Mouse (Mus musculus) neural tube, embryonic 11.5 days (tissue): ENCODE data around the gene Dhx30. TPM values are rescaled to one million over a fixed set of nuclear protein-coding genes. Genes with fewer than 3 reads are reported as not detected.

ENCODE experiments used
- ATAC-seq: fragments of 200-750 bp; cut with Nextera tagmentation; 2 replicates; pipeline ENCODE4 v1.8.0; 2017; ENCODE audit warnings: moderate number of reproducible peaks, mild to moderate bottlenecking, moderate TSS enrichment, moderate library complexity; ENCODE audit not compliant: insufficient read depth, low FRiP score, low TSS enrichment
- DNase-seq: peaks from one replicate; pipeline ENCODE4 v3.0.0-alpha.2; 2015; ENCODE audit warnings: low spot score
- H3K27ac ChIP-seq: fragments of 300-500 bp; sonication (generic); 2 replicates; pipeline ENCODE4 v1.5.1; 2014; ENCODE audit warnings: low read depth, mild to moderate bottlenecking, low read length
- H3K27me3 ChIP-seq: fragments of 300-500 bp; sonication (generic); 2 replicates; pipeline ENCODE4 v1.6.1; 2014; ENCODE audit warnings: mild to moderate bottlenecking, low read length, mixed read lengths; ENCODE audit not compliant: control insufficient read depth, insufficient read depth
- H3K36me3 ChIP-seq: fragments of 300-500 bp; sonication (generic); 2 replicates; pipeline ENCODE4 v1.6.1; 2014; ENCODE audit warnings: mild to moderate bottlenecking, low read length, moderate library complexity, mixed read lengths; ENCODE audit not compliant: control insufficient read depth, insufficient read depth
- H3K4me1 ChIP-seq: fragments of 300-500 bp; sonication (generic); 2 replicates; pipeline ENCODE4 v1.6.1; 2014; ENCODE audit warnings: low read length, mixed read lengths; ENCODE audit not compliant: control insufficient read depth, insufficient read depth
- H3K4me2 ChIP-seq: fragments of 300-500 bp; sonication (generic); 2 replicates; pipeline ENCODE4 v1.6.1; 2014; ENCODE audit warnings: low read depth, mild to moderate bottlenecking, moderate library complexity
- H3K4me3 ChIP-seq: fragments of 300-500 bp; sonication (generic); 2 replicates; pipeline ENCODE4 v1.5.1; 2014; ENCODE audit warnings: low read depth, low read length
- H3K9ac ChIP-seq: fragments of 300-500 bp; sonication (generic); 2 replicates; pipeline ENCODE4 v1.6.1; 2014; ENCODE audit warnings: mild to moderate bottlenecking, low read length
- H3K9me3 ChIP-seq: fragments of 300-500 bp; sonication (generic); 2 replicates; pipeline ENCODE4 v1.6.1; 2016; ENCODE audit warnings: low read length; ENCODE audit not compliant: control insufficient read depth
- WGBS: fragments of 180-500 bp; shearing (Covaris S2); extraction: QIAGEN DNeasy Blood & Tissue Kit; methylation state at CpG from one replicate; pipeline ENCODE4 v1.1.7; 2014; 5-methylcytosine and 5-hydroxymethylcytosine counted together
- polyA plus RNA-seq: library from polyadenylated mRNA; unstranded; fragments of >200 nt; fragmentation: Nextera tagmentation; extraction: Ambion mirVana; gene quantifications from 2 replicates; pipeline ENCODE4 v1.2.1, GENCODE M21; 2014

Gene Dhx30
- polyA plus RNA-seq, 1 experiment from 2014 or later, result 178 TPM

- peaks cover 7% of the 10 kb centered on the region for H3K36me3 ChIP-seq
- ATAC-seq (peak; percentile 96), DNase-seq (peak; percentile 93)
- peak within 1 kb of the TSS; percentile 96 for H3K27ac ChIP-seq
- peak within 1 kb of the TSS; percentile 82 for H3K4me2 ChIP-seq
- no peaks in the 10 kb centered on the region for H3K9me3 ChIP-seq
- WGBS, result 0% methylated on average over 74 of the region's 79 CpGs
- H3K4me3 ChIP-seq, result peak within 1 kb of the TSS; percentile 68
- H3K4me1 ChIP-seq, result peaks cover 10% of the 10 kb centered on the region
- H3K9ac ChIP-seq, result peak within 1 kb of the TSS; percentile 97
- no peaks in the 10 kb centered on the region for H3K27me3 ChIP-seq
Observed at GRCm38 (mm10) chr9:110116977-110117778, 452 bp downstream of the Dhx30 start, which contains the start of gene Smarcc1. Gene Smarcc1 (plus strand): TSS chr9:110117708.

- Histone ChIP-seq H3K9me3 (no peaks in the 10 kb centered on the region), H3K9ac (peak overlapping the region; percentile 97), H3K4me2 (peak overlapping the region; percentile 82), H3K36me3 (peaks cover 11% of the 10 kb centered on the region), H3K4me1 (peaks cover 10% of the 10 kb centered on the region), H3K27me3 (no peaks in the 10 kb centered on the region), H3K4me3 (peak overlapping the region; percentile 68), H3K27ac (peak overlapping the region; percentile 96)
- ATAC-seq (no peak), DNase-seq (no peak)
- WGBS, result 11% methylated on average over 10 of the region's 10 CpGs
Observed at GRCm38 (mm10) chr9:110116353-110116976, 1.2 kb downstream of the Dhx30 start.

- ATAC-seq, result peak; percentile 93
- Histone ChIP-seq H3K36me3 (peaks cover 19% of the 10 kb centered on the region), H3K4me1 (peaks cover 4% of the 10 kb centered on the region)
Observed at GRCm38 (mm10) chr9:110100627-110101600, 16.7 kb downstream of the Dhx30 start.

GRCm38 (mm10) chr9:110097791-110098190 lies 19.8 kb downstream of the Dhx30 start:
- Histone ChIP-seq H3K4me3 (no peak overlapping the region), H3K4me2 (no peak overlapping the region), H3K36me3 (peaks cover 24% of the 10 kb centered on the region), H3K27ac (no peak overlapping the region), H3K9me3 (no peaks in the 10 kb centered on the region), H3K4me1 (peaks cover 4% of the 10 kb centered on the region), H3K9ac (no peak overlapping the region), H3K27me3 (no peaks in the 10 kb centered on the region)
- DNase-seq (no peak), ATAC-seq (no peak)
- 86% methylated on average over 3 of the region's 3 CpGs for WGBS

More at GRCm38 (mm10) chr9:110100627-110101600, 16.7 kb downstream of the Dhx30 start:
- Histone ChIP-seq H3K4me2 (peak overlapping the region; percentile 85), H3K27ac (no peak overlapping the region), H3K27me3 (no peaks in the 10 kb centered on the region), H3K9ac (peak overlapping the region; percentile 86), H3K9me3 (no peaks in the 10 kb centered on the region), H3K4me3 (peak overlapping the region; percentile 95)
- 3% methylated on average over 41 of the region's 41 CpGs for whole genome bisulfite sequencing
- DNase-seq, result peak; percentile 94

- no peak for DNase-seq
- Histone ChIP-seq H3K4me1 (no peaks in the 10 kb centered on the region), H3K9ac (no peak overlapping the region), H3K27ac (no peak overlapping the region), H3K27me3 (no peaks in the 10 kb centered on the region), H3K9me3 (no peaks in the 10 kb centered on the region), H3K4me2 (no peak overlapping the region), H3K36me3 (peaks cover 47% of the 10 kb centered on the region), H3K4me3 (no peak overlapping the region)
- ATAC-seq, result no peak
- WGBS, result 93% methylated on average over 4 of the region's 4 CpGs
Observed at GRCm38 (mm10) chr9:110094761-110095160, 22.9 kb downstream of the Dhx30 start.

GRCm38 (mm10) chr9:110093303-110093702 lies 24.3 kb downstream of the Dhx30 start:
- H3K9me3 ChIP-seq, result no peaks in the 10 kb centered on the region
- peaks cover 49% of the 10 kb centered on the region for H3K36me3 ChIP-seq
- WGBS, result 84% methylated on average over 4 of the region's 4 CpGs
- H3K4me1 ChIP-seq, result no peaks in the 10 kb centered on the region
- no peak overlapping the region for H3K27ac ChIP-seq
- DNase-seq (no peak), ATAC-seq (no peak)
- H3K4me2 ChIP-seq, result no peak overlapping the region
- no peak overlapping the region for H3K4me3 ChIP-seq
- H3K27me3 ChIP-seq, result no peaks in the 10 kb centered on the region
- H3K9ac ChIP-seq, result no peak overlapping the region

- DNase-seq (no peak), ATAC-seq (no peak)
- Histone ChIP-seq H3K4me1 (no peaks in the 10 kb centered on the region), H3K36me3 (peaks cover 36% of the 10 kb centered on the region), H3K4me3 (no peak overlapping the region), H3K9me3 (no peaks in the 10 kb centered on the region), H3K9ac (no peak overlapping the region), H3K4me2 (no peak overlapping the region), H3K27me3 (no peaks in the 10 kb centered on the region), H3K27ac (no peak overlapping the region)
- WGBS, result 97% methylated on average over 8 of the region's 8 CpGs
Observed at GRCm38 (mm10) chr9:110085693-110086092, 31.9 kb downstream of the Dhx30 start.

GRCm38 (mm10) chr9:110084201-110084964 lies 33.2 kb downstream of the Dhx30 start:
- ATAC-seq (no peak), DNase-seq (no peak)
- H3K9ac ChIP-seq, result no peak overlapping the region

More at GRCm38 (mm10) chr9:110084201-110084964, 33.2 kb downstream of the Dhx30 start:
- H3K27ac ChIP-seq, result no peak overlapping the region
- WGBS, result 93% methylated on average over 25 of the region's 25 CpGs
- H3K4me3 ChIP-seq, result no peak overlapping the region
- H3K4me2 ChIP-seq, result no peak overlapping the region
- peaks cover 31% of the 10 kb centered on the region for H3K36me3 ChIP-seq
- no peaks in the 10 kb centered on the region for H3K27me3 ChIP-seq
- H3K4me1 ChIP-seq, result no peaks in the 10 kb centered on the region
- no peaks in the 10 kb centered on the region for H3K9me3 ChIP-seq
